Comparison of ENCODE assay signal across 8 mouse cellular contexts in the genomic region with DNA sequence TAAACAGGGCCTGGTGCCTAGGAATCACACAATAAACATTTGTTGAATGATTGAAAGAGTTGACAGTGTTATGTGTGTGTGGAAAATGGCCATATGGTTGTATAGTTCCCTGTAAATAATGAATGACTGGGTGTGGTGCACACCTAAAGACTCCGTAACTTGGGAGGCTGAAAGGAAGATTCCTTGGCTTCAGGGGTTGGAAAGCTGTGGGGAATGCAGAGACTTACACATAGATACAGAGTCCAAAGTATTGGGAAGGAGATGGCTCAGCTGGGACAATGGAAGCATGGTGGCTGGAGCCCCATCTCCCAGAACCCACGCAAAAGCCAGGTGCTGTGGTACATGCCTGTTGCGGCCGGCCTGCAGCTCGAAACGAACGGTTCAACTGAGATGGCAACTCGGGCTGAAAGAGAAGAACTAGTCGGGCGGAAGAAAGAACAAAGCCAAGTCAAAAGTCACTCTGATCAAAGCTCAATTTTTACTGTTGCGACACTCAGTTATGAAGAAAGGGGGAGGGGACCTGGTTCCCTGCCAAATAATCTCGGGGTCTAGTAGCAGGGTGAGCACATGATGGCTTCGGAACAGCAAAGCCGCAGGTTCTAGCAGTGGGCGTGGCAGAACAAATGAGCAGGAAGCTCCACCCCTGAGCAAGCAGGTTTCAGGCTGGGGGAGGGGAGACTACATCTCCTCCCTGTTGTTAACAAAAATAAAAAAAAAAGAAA. TPM values are rescaled to one million over a fixed set of nuclear protein-coding genes. Genes with fewer than 3 reads are reported as not detected.
DNase-seq lines count a peak whose midpoint lies in the region; ATAC-seq and TF ChIP-seq lines count a peak whose summit lies in the region.

No protein-coding gene starts in this region.

- peak overlapping the region; percentile 30; the same call in 1 of the 2 replicates for H3K4me2 ChIP-seq in hindbrain, embryonic 15.5 days
- H3K4me2 ChIP-seq in stomach, postnatal 0 days (replicated peaks; ENCODE audit: low read depth): peak overlapping the region; percentile 40; the same call in 1 of the 2 replicates

- H3K4me3 ChIP-seq in hindbrain, embryonic 15.5 days: no peak overlapping the region
- H3K4me3 ChIP-seq in stomach, postnatal 0 days (ENCODE audit: low read depth, low read length): no peak overlapping the region

- no peak for TF ChIP-seq EP300 in stomach, postnatal 0 days (optimal IDR thresholded peaks at IDR 0.05)

- H3K9me3 ChIP-seq in hindbrain, embryonic 15.5 days: no peaks in the 10 kb centered on the region
- no peaks in the 10 kb centered on the region for H3K9me3 ChIP-seq in stomach, postnatal 0 days (ENCODE audit: control insufficient read depth, low read length)

- DNase-seq in ovary, postnatal 14 days (ENCODE audit: low spot score): peak; percentile 15
- DNase-seq in ovary, postnatal 36 days (ENCODE audit: low spot score): no peak
- peak; percentile 69 to 74 for DNase-seq in lung, adult 18-20 months
- DNase-seq in stomach, postnatal 0 days (ENCODE audit: low spot score): peak; percentile 81
- DNase-seq in frontal cortex, postnatal 36 days (ENCODE audit: low spot score in 2 of 2): no peak
- no peak for DNase-seq in right cerebral cortex, postnatal 10 days (ENCODE audit: low spot score in 2 of 2)
- DNase-seq in adipocyte (ENCODE audit: low spot score): no peak

- no peak for TF ChIP-seq CTCF in stomach, postnatal 0 days (IDR thresholded peaks at IDR 0.05; ENCODE audit: low read depth)

- no peaks in the 10 kb centered on the region for H3K36me3 ChIP-seq in hindbrain, embryonic 15.5 days
- no peaks in the 10 kb centered on the region for H3K36me3 ChIP-seq in stomach, postnatal 0 days (ENCODE audit: control insufficient read depth, insufficient read depth, low read length)

- 32% methylated on average over 15 of the region's 15 CpGs for WGBS in hindbrain, embryonic 15.5 days
- WGBS in stomach, postnatal 0 days: 40% methylated on average over 15 of the region's 15 CpGs

- no peak overlapping the region for H3K9ac ChIP-seq in hindbrain, embryonic 15.5 days
- no peak overlapping the region for H3K9ac ChIP-seq in stomach, postnatal 0 days (ENCODE audit: low read length)

- H3K4me1 ChIP-seq in hindbrain, embryonic 15.5 days (replicated peaks): no peaks in the 10 kb centered on the region
- H3K4me1 ChIP-seq in stomach, postnatal 0 days (replicated peaks; ENCODE audit: control insufficient read depth, insufficient read depth): no peaks in the 10 kb centered on the region

- H3K27ac ChIP-seq in hindbrain, embryonic 15.5 days (replicated peaks): no peak overlapping the region
- H3K27ac ChIP-seq in stomach, postnatal 0 days (replicated peaks): 0 out of 2 replicates have a peak overlapping the region, but pooled peaks have one; percentile 18

- H3K27me3 ChIP-seq in hindbrain, embryonic 15.5 days: no peaks in the 10 kb centered on the region
- H3K27me3 ChIP-seq in stomach, postnatal 0 days (ENCODE audit: control insufficient read depth, insufficient read depth, low read length): no peaks in the 10 kb centered on the region

- ATAC-seq in hindbrain, embryonic 15.5 days (ENCODE audit: low FRiP score, low read depth): no peak
- no peak; the same call in 1 of the 2 replicates for ATAC-seq in stomach, postnatal 0 days (ENCODE audit: low FRiP score, low TSS enrichment)

RNA-seq across cellular contexts. Expression of gene Gm10031, which starts 1.9 kb away (rescaled TPM):
- polyA plus RNA-seq in hindbrain, embryonic 15.5 days (2015; fragmentation: Nextera tagmentation; extraction: Ambion mirVana): 0.44 and 0.84 TPM in 2 replicates
- polyA plus RNA-seq in stomach, postnatal 0 days (2015; fragmentation: Nextera tagmentation; extraction: Ambion mirVana): 0.53 and 0.62 TPM in 2 replicates

RNA-seq across cellular contexts. Expression of gene Abl2, which starts 36.6 kb away (rescaled TPM):
- polyA plus RNA-seq in hindbrain, embryonic 15.5 days (2015; fragmentation: Nextera tagmentation; extraction: Ambion mirVana): 5.7 and 5.8 TPM in 2 replicates
- polyA plus RNA-seq in stomach, postnatal 0 days (2015; fragmentation: Nextera tagmentation; extraction: Ambion mirVana): 1.4 TPM in 2 replicates

RNA-seq across cellular contexts. Expression of gene Soat1, which starts 47.8 kb away (rescaled TPM):
- 11.3 and 11.7 TPM in 2 replicates for polyA plus RNA-seq in hindbrain, embryonic 15.5 days (2015; fragmentation: Nextera tagmentation; extraction: Ambion mirVana)
- polyA plus RNA-seq in stomach, postnatal 0 days (2015; fragmentation: Nextera tagmentation; extraction: Ambion mirVana): 16.2 and 17.6 TPM in 2 replicates

Comparison
In these comparisons a context has a peak if more than half of its experiments do, and no peak if none do; other contexts are left out.
1. DNase-seq: peak in ovary, postnatal 14 days (single experiment), lung, adult 18-20 months (2 of 2) and stomach, postnatal 0 days (single experiment); none in ovary, postnatal 36 days (single experiment), frontal cortex, postnatal 36 days (0 of 2), right cerebral cortex, postnatal 10 days (0 of 2) and adipocyte (single experiment).